Mouse (Mus musculus): ENCODE results near the gene Baz1a. TPM values are rescaled to one million over a fixed set of nuclear protein-coding genes. Genes with fewer than 3 reads are reported as not detected.

Gene Baz1a
- polyA plus RNA-seq, 1 experiment from 2014 or later = 12.2 TPM

DNA sequence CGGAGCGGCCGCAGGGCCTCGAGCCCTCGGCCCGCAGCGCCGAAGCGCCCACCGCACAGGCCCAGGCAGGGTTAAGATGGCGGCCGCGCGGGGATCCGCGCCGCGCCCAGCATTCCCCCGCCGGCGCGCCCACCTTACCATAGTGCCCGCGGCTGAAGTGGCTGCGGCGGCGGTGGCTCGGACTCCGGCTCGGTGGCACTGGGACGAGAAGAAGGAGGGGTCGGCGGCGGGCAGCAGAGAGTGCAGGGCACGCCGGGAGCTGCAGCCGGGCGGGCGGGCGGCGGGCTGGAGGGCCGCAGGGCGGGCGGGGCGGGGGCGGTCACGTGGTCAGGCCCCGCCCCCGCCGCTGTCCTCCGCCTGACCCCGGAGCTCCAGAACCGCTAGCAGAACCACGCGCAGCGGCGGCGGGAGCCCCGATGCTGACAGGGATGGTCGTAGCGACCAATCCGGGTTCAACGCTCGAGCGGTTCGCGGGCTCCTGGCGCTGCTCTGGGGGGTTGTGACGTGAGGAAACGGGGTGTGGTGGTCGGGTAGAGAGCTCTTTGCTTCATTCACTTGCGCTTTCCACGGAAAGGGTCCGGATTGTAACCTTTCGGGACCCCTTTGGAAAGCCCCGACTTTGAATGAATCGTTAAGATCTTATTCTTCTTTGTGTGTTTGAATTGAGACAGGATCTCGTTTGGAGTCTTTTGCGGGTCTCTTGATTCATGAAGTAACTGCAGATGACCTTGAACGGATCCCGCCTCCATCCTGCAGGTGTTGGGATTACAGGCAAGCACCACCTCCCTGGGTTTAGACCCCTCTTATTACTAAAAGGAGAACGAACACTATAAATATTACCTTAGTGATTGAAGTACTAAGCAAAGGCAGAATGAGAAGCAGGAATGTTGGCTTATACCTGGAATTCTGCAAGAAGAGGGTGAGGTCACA lies 151.3 kb downstream of the Baz1a start, which contains the start of gene Cfl2:
Gene Cfl2 (minus strand): TSS at position 272 of the 930 bp plus-strand sequence.
- H3K4me2 ChIP-seq (ENCODE audit: low read length) = peak within 1 kb of the TSS; percentile 78
- peaks cover 2 to 20% of the 10 kb centered on the region in 2 experiments; a peak in 3 of 4 replicates for H3K4me1 ChIP-seq (ENCODE audit: control insufficient read depth in 2 of 2, insufficient read depth in 2 of 2, low read length in 2 of 2)
- H3K9me3 ChIP-seq (ENCODE audit: control insufficient read depth, low read length) = 0 out of 2 replicates have a peak, but pooled peaks cover 4% of the 10 kb centered on the region
- H3K9ac ChIP-seq (ENCODE audit: low read length) = peak within 1 kb of the TSS; percentile 98
- peaks cover 31% of the 10 kb centered on the region for H3K36me3 ChIP-seq (ENCODE audit: control insufficient read depth, insufficient read depth, low read length)
- no peaks in the 10 kb centered on the region for H3K27me3 ChIP-seq (ENCODE audit: control insufficient read depth, insufficient read depth, low read length)
- H3K4me3 ChIP-seq (ENCODE audit: control insufficient read depth in 1 of 2, insufficient read depth in 1 of 2, low read depth in 1 of 2, low read length in 2 of 2) = peak within 1 kb of the TSS; percentile 57 to 84
- peak within 1 kb of the TSS; percentile 99 for H3K27ac ChIP-seq (replicated peaks in 1 of 2; ENCODE audit: control insufficient read depth in 1 of 2, insufficient read depth in 1 of 2, low read depth in 2 of 2, low read length in 2 of 2)
- ATAC-seq (ENCODE audit: insufficient number of reproducible peaks, insufficient read depth, low FRiP score, low read depth) = peak; percentile 89
- under 1% methylated on average over 69 of the region's 82 CpGs for WGBS

DNA sequence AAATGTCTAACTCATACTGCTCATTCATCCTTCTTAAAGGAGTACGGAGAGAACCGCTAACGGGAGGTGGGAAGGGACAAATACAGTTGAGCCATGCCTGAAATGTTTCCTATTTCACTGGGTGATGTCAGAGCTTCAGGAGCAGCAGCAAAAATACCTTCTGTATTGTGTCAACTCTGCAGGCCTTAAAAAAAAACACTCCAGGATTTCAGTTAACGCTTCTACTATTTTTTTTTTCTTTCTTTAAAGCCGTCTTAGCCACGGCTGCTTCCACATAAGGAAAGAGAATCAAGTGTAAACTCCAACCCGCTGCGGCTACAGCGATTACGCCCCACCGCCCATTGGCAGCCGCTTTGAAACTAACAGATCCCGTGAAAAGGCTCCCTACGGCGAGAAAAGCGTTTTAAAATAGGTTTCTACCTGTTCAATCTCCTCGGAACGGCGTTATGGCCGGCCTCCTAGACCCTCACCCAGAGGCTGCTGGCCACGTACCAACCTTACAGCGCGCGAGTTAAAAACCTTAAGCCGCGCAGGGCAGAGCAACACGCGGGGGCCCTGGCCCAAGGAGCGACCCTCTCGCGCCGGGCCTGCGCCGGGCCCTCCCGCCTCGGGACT lies 152.1 kb downstream of the Baz1a start:
- no peak for ATAC-seq (ENCODE audit: insufficient number of reproducible peaks, insufficient read depth, low FRiP score, low read depth)
- WGBS = under 1% methylated on average over 36 of the region's 36 CpGs
- H3K9ac ChIP-seq (ENCODE audit: low read length) = peak overlapping the region; percentile 98
- H3K4me1 ChIP-seq (ENCODE audit: control insufficient read depth in 2 of 2, insufficient read depth in 2 of 2, low read length in 2 of 2) = peaks cover 2 to 27% of the 10 kb centered on the region in 2 experiments; a peak in 3 of 4 replicates
- H3K27ac ChIP-seq (replicated peaks in 1 of 2; ENCODE audit: control insufficient read depth in 1 of 2, insufficient read depth in 1 of 2, low read depth in 2 of 2, low read length in 2 of 2) = peak overlapping the region; percentile 99
- H3K9me3 ChIP-seq (ENCODE audit: control insufficient read depth, low read length) = 0 out of 2 replicates have a peak, but pooled peaks cover 2% of the 10 kb centered on the region
- H3K4me3 ChIP-seq (ENCODE audit: control insufficient read depth in 1 of 2, insufficient read depth in 1 of 2, low read depth in 1 of 2, low read length in 2 of 2) = peak overlapping the region; percentile 57 to 84
- peak overlapping the region; percentile 78 for H3K4me2 ChIP-seq (ENCODE audit: low read length)
- H3K27me3 ChIP-seq (ENCODE audit: control insufficient read depth, insufficient read depth, low read length) = no peaks in the 10 kb centered on the region
- H3K36me3 ChIP-seq (ENCODE audit: control insufficient read depth, insufficient read depth, low read length) = peaks cover 39% of the 10 kb centered on the region

DNA sequence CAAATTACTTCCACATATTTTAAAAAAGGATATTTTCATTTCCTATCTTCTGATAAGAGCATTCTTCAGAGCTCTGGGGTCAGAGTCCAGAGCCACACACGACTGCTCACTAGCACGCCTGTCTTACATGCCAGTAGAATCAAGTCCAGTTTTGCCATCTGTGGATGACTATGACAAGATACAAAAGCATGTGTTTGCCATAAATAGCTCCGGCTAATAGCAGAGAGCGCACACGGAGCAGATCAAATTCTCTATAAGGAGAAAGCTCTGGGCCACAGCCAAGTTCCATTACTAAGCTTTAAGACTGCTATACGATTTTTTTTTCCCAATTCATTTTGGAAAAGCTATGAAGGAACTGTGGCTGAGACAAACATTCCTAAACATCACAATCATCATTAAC lies 154.6 kb downstream of the Baz1a start:
- ATAC-seq (ENCODE audit: insufficient number of reproducible peaks, insufficient read depth, low FRiP score, low read depth) = no peak
- peaks cover 2 to 32% of the 10 kb centered on the region in 2 experiments; a peak in 3 of 4 replicates for H3K4me1 ChIP-seq (ENCODE audit: control insufficient read depth in 2 of 2, insufficient read depth in 2 of 2, low read length in 2 of 2)
- peak overlapping the region; percentile 51; the same call in 1 of the 2 replicates for H3K9ac ChIP-seq (ENCODE audit: low read length)
- H3K27me3 ChIP-seq (ENCODE audit: control insufficient read depth, insufficient read depth, low read length) = no peaks in the 10 kb centered on the region
- no peaks in the 10 kb centered on the region for H3K9me3 ChIP-seq (ENCODE audit: control insufficient read depth, low read length)
- H3K4me2 ChIP-seq (ENCODE audit: low read length) = peak overlapping the region; percentile 51
- peaks cover 51% of the 10 kb centered on the region for H3K36me3 ChIP-seq (ENCODE audit: control insufficient read depth, insufficient read depth, low read length)
- 15% methylated on average over 6 of the region's 6 CpGs for WGBS
- peak overlapping the region in 1 of 2 experiments; percentile 20; a peak in 1 of 4 replicates for H3K4me3 ChIP-seq (ENCODE audit: control insufficient read depth in 1 of 2, insufficient read depth in 1 of 2, low read depth in 1 of 2, low read length in 2 of 2)
- peak overlapping the region; percentile 43 to 48 for H3K27ac ChIP-seq (replicated peaks in 1 of 2; ENCODE audit: control insufficient read depth in 1 of 2, insufficient read depth in 1 of 2, low read depth in 2 of 2, low read length in 2 of 2)

DNA sequence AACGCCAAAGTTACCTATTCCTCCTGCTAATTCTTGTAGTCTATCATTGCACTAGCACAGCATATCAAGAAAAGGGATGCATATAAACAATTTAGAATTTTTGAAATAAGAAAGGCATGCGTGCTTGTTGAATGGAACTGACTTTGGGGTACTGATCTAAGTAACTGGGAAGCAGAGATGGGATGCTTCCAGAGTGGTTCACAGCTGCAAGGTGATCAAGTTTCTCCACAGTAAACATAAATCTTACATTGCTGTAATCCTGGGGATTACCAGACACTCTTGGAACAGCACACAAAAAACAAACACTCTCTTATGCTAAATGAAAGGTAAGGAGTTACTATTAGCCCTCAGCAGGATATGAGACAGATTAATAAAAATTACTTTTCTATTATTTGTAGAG lies 163.6 kb downstream of the Baz1a start:
- no peaks in the 10 kb centered on the region for H3K9me3 ChIP-seq (ENCODE audit: control insufficient read depth, low read length)
- ATAC-seq (ENCODE audit: insufficient number of reproducible peaks, insufficient read depth, low FRiP score, low read depth) = no peak
- peak overlapping the region in 1 of 2 experiments; percentile 40; a peak in 1 of 4 replicates for H3K27ac ChIP-seq (replicated peaks in 1 of 2; ENCODE audit: control insufficient read depth in 1 of 2, insufficient read depth in 1 of 2, low read depth in 2 of 2, low read length in 2 of 2)

DNA sequence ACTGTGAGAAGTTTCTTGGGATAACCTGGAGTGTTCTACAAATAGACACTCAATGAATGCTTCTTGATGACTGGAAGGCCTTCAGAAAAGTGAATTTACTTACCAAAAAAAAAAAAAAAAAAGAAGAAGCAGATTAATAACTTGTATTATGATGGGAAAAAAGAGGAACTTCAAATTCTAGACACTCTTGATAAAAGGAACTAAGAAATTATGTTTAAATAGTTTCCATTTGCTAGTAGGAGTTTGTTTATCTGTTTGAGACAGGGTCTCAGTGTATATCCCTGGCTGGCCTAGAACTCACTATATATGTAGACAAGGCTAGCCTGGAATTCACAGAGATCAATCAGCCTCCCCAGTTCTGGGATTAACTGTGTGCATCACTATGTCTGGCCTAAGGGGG lies 169.7 kb downstream of the Baz1a start:
- no peak overlapping the region for H3K27ac ChIP-seq (replicated peaks in 1 of 2; ENCODE audit: control insufficient read depth in 1 of 2, insufficient read depth in 1 of 2, low read depth in 2 of 2, low read length in 2 of 2)
- no peaks in the 10 kb centered on the region for H3K4me1 ChIP-seq (ENCODE audit: control insufficient read depth in 2 of 2, insufficient read depth in 2 of 2, low read length in 2 of 2)
- H3K36me3 ChIP-seq (ENCODE audit: control insufficient read depth, insufficient read depth, low read length) = no peaks in the 10 kb centered on the region
- no peak for ATAC-seq (ENCODE audit: insufficient number of reproducible peaks, insufficient read depth, low FRiP score, low read depth)
- no peaks in the 10 kb centered on the region for H3K27me3 ChIP-seq (ENCODE audit: control insufficient read depth, insufficient read depth, low read length)
- H3K4me2 ChIP-seq (ENCODE audit: low read length) = no peak overlapping the region
- no peak overlapping the region for H3K9ac ChIP-seq (ENCODE audit: low read length)
- no peak overlapping the region for H3K4me3 ChIP-seq (ENCODE audit: control insufficient read depth in 1 of 2, insufficient read depth in 1 of 2, low read depth in 1 of 2, low read length in 2 of 2)
- H3K9me3 ChIP-seq (ENCODE audit: control insufficient read depth, low read length) = no peaks in the 10 kb centered on the region

More for the DNA sequence above, 163.6 kb downstream of the Baz1a start:
- Histone ChIP-seq H3K4me3 (ENCODE audit: control insufficient read depth in 1 of 2, insufficient read depth in 1 of 2, low read depth in 1 of 2, low read length in 2 of 2) (no peak overlapping the region), H3K36me3 (ENCODE audit: control insufficient read depth, insufficient read depth, low read length) (peaks cover 11% of the 10 kb centered on the region), H3K9ac (ENCODE audit: low read length) (no peak overlapping the region), H3K27me3 (ENCODE audit: control insufficient read depth, insufficient read depth, low read length) (no peaks in the 10 kb centered on the region), H3K4me2 (ENCODE audit: low read length) (no peak overlapping the region), H3K4me1 (ENCODE audit: control insufficient read depth in 2 of 2, insufficient read depth in 2 of 2, low read length in 2 of 2) (peaks cover 0 to 6% of the 10 kb centered on the region in 2 experiments; a peak in 1 of 4 replicates)
- WGBS = 50% methylated on average over 2 of the region's 2 CpGs

Other genes starting within 250 kb of the Baz1a start
- gene Snx6, start 218.6 kb downstream of the Baz1a start, polyA plus RNA-seq (2014; fragmentation: Nextera tagmentation; extraction: Ambion mirVana) = 110 and 125 TPM in 2 replicates
- gene Cfl2, start 151.5 kb downstream of the Baz1a start, polyA plus RNA-seq (2014; fragmentation: Nextera tagmentation; extraction: Ambion mirVana) = 537 and 540 TPM in 2 replicates
- not detected in 2 replicates for gene Gm20403, start 27.8 kb downstream of the Baz1a start, polyA plus RNA-seq (2014; fragmentation: Nextera tagmentation; extraction: Ambion mirVana)
- 22.5 and 25.4 TPM in 2 replicates for gene 2700097O09Rik, start 65.8 kb upstream of the Baz1a start, polyA plus RNA-seq (2014; fragmentation: Nextera tagmentation; extraction: Ambion mirVana)
- 135 and 136 TPM in 2 replicates for gene Srp54a, start 65.9 kb upstream of the Baz1a start, polyA plus RNA-seq (2014; fragmentation: Nextera tagmentation; extraction: Ambion mirVana)
- 18.6 and 19.4 TPM in 2 replicates for gene Fam177a, start 110.1 kb upstream of the Baz1a start, polyA plus RNA-seq (2014; fragmentation: Nextera tagmentation; extraction: Ambion mirVana)
- gene Srp54b, start 140.8 kb upstream of the Baz1a start, polyA plus RNA-seq (2014; fragmentation: Nextera tagmentation; extraction: Ambion mirVana) = 46.1 and 53.0 TPM in 2 replicates
- gene 1700047I17Rik2, start 185.2 kb upstream of the Baz1a start, polyA plus RNA-seq (2014; fragmentation: Nextera tagmentation; extraction: Ambion mirVana) = 0.44 and 1.1 TPM in 2 replicates
- 58.4 and 58.9 TPM in 2 replicates for gene Srp54c, start 215.8 kb upstream of the Baz1a start, polyA plus RNA-seq (2014; fragmentation: Nextera tagmentation; extraction: Ambion mirVana)